Mouse (Mus musculus) liver, postnatal 0 days (tissue): ENCODE data around the gene Sec14l5. TPM values are rescaled to one million over a fixed set of nuclear protein-coding genes. Genes with fewer than 3 reads are reported as not detected.

Source experiments
- ATAC-seq: fragments of 200-750 bp; cut with Nextera tagmentation; 2 replicates; pipeline ENCODE4 v1.8.0; 2017; ENCODE audit warnings: mild to moderate bottlenecking, moderate library complexity
- DNase-seq: peaks from one replicate; pipeline ENCODE4 v3.0.0-alpha.2; 2016
- H3K27ac ChIP-seq: fragments of 300-500 bp; sonication (generic); 2 replicates; pipeline ENCODE4 v1.5.1; 2014; ENCODE audit warnings: antibody characterized with exemption, moderate library complexity, mild to moderate bottlenecking, low read depth
- H3K27me3 ChIP-seq: fragments of 300-500 bp; sonication (generic); 2 replicates; pipeline ENCODE4 v1.6.1; 2014; ENCODE audit warnings: low read length, control low read depth, mixed read lengths; ENCODE audit not compliant: insufficient read depth
- H3K36me3 ChIP-seq: fragments of 300-500 bp; sonication (generic); replicated peaks from 2 replicates; pipeline ENCODE4 v1.6.1; 2014; ENCODE audit warnings: mild to moderate bottlenecking, control low read depth, low read length, moderate library complexity, mixed read lengths; ENCODE audit not compliant: insufficient read depth
- H3K4me1 ChIP-seq: fragments of 300-500 bp; sonication (generic); 2 replicates; pipeline ENCODE4 v1.6.1; 2014; ENCODE audit warnings: antibody characterized with exemption, mild to moderate bottlenecking, control low read depth; ENCODE audit not compliant: insufficient read depth
- H3K4me2 ChIP-seq: fragments of 300-500 bp; sonication (generic); 2 replicates; pipeline ENCODE4 v1.6.1; 2014; ENCODE audit warnings: low read depth, mild to moderate bottlenecking, low read length, moderate library complexity, mixed read lengths
- H3K4me3 ChIP-seq: fragments of 300-500 bp; sonication (generic); 2 replicates; pipeline ENCODE4 v1.5.1; 2014; ENCODE audit warnings: low read depth, low read length
- H3K9ac ChIP-seq: fragments of 300-500 bp; sonication (generic); replicated peaks from 2 replicates; pipeline ENCODE4 v1.6.1; 2014; ENCODE audit warnings: mild to moderate bottlenecking, moderate library complexity
- H3K9me3 ChIP-seq: fragments of 300-500 bp; sonication (generic); 2 replicates; pipeline ENCODE4 v1.6.1; 2016; ENCODE audit warnings: mild to moderate bottlenecking, control low read depth, low read length, mixed read lengths
- CTCF ChIP-seq: sonication (generic); IDR thresholded peaks from 2 replicates; pipeline ENCODE4 v1.5.1; 2016; ENCODE audit warnings: antibody characterized with exemption, low read depth
- EP300 ChIP-seq: IDR thresholded peaks from 2 replicates; pipeline ENCODE4 v1.6.1; 2016; ENCODE audit warnings: antibody characterized with exemption, low read depth, mild to moderate bottlenecking
- WGBS: fragments of 180-500 bp; shearing (Covaris S2); extraction: QIAGEN DNeasy Blood & Tissue Kit; methylation state at CpG from one replicate; pipeline ENCODE4 v1.1.7; 2014; ENCODE audit not compliant: insufficient replicate concordance; 5-methylcytosine and 5-hydroxymethylcytosine counted together
- polyA plus RNA-seq: library from polyadenylated mRNA; unstranded; fragments of >200 nt; fragmentation: Nextera tagmentation; extraction: Ambion mirVana; gene quantifications from 2 replicates; pipeline ENCODE4 v1.2.1, GENCODE M21; 2015

Gene Sec14l5
- polyA plus RNA-seq, 1 experiment from 2014 or later, result 0.04 TPM

GRCm38 (mm10) chr16:5184101-5184500 lies 37.2 kb downstream of the Sec14l5 start:
- ATAC-seq, result peak; percentile 54; the same call in 1 of the 2 replicates
- Histone ChIP-seq H3K9ac (no peak overlapping the region), H3K27me3 (no peaks in the 10 kb centered on the region), H3K4me1 (no peaks in the 10 kb centered on the region), H3K36me3 (no peaks in the 10 kb centered on the region), H3K4me2 (no peak overlapping the region), H3K9me3 (no peaks in the 10 kb centered on the region), H3K27ac (no peak overlapping the region), H3K4me3 (no peak overlapping the region)
- no peak for DNase-seq
- 42% methylated on average over 8 of the region's 8 CpGs for WGBS
- no peak for TF ChIP-seq CTCF
- no peak for TF ChIP-seq EP300

GRCm38 (mm10) chr16:5184956-5185355 lies 38.0 kb downstream of the Sec14l5 start:
- Histone ChIP-seq H3K9me3 (no peaks in the 10 kb centered on the region), H3K4me3 (no peak overlapping the region), H3K4me2 (no peak overlapping the region), H3K36me3 (no peaks in the 10 kb centered on the region), H3K4me1 (no peaks in the 10 kb centered on the region), H3K27me3 (no peaks in the 10 kb centered on the region), H3K27ac (no peak overlapping the region), H3K9ac (no peak overlapping the region)
- 69% methylated on average over 5 of the region's 5 CpGs for WGBS
- TF ChIP-seq CTCF (no peak), EP300 (no peak)
- no peak for DNase-seq
- ATAC-seq, result no peak

- no peak for TF ChIP-seq CTCF
- no peak for TF ChIP-seq EP300
These were observed 38.8 kb downstream of the Sec14l5 start for GRCm38 (mm10) chr16:5185691-5186090.

GRCm38 (mm10) chr16:5186234-5186633 lies 39.3 kb downstream of the Sec14l5 start:
- Histone ChIP-seq H3K4me3 (no peak overlapping the region), H3K4me1 (no peaks in the 10 kb centered on the region), H3K4me2 (no peak overlapping the region), H3K9ac (no peak overlapping the region), H3K27me3 (no peaks in the 10 kb centered on the region), H3K36me3 (no peaks in the 10 kb centered on the region), H3K9me3 (no peaks in the 10 kb centered on the region), H3K27ac (no peak overlapping the region)
- DNase-seq (no peak), ATAC-seq (no peak)
- TF ChIP-seq CTCF, result no peak
- TF ChIP-seq EP300, result no peak
- 61% methylated on average over 7 of the region's 7 CpGs for WGBS

More at GRCm38 (mm10) chr16:5185691-5186090, 38.8 kb downstream of the Sec14l5 start:
- DNase-seq (no peak), ATAC-seq (no peak)
- H3K4me1 ChIP-seq, result no peaks in the 10 kb centered on the region
- WGBS, result 65% methylated on average over 7 of the region's 7 CpGs
- no peaks in the 10 kb centered on the region for H3K36me3 ChIP-seq
- H3K27ac ChIP-seq, result no peak overlapping the region
- H3K9ac ChIP-seq, result no peak overlapping the region
- no peak overlapping the region for H3K4me3 ChIP-seq
- no peak overlapping the region for H3K4me2 ChIP-seq
- H3K27me3 ChIP-seq, result no peaks in the 10 kb centered on the region
- H3K9me3 ChIP-seq, result no peaks in the 10 kb centered on the region

GRCm38 (mm10) chr16:5195080-5195479 lies 48.2 kb downstream of the Sec14l5 start:
- Histone ChIP-seq H3K27me3 (no peaks in the 10 kb centered on the region), H3K4me2 (no peak overlapping the region), H3K36me3 (peaks cover 15% of the 10 kb centered on the region), H3K27ac (no peak overlapping the region), H3K9ac (no peak overlapping the region), H3K4me1 (no peaks in the 10 kb centered on the region), H3K4me3 (no peak overlapping the region), H3K9me3 (no peaks in the 10 kb centered on the region)
- peak; percentile 38; the same call in 1 of the 2 replicates for ATAC-seq
- peak; percentile 65 for DNase-seq
- TF ChIP-seq EP300 (no peak), CTCF (peak; percentile 81)
- 31% methylated on average over 6 of the region's 6 CpGs for WGBS

- no peak for ATAC-seq
- 7% methylated on average over 4 of the region's 4 CpGs for WGBS
- Histone ChIP-seq H3K9ac (peak overlapping the region; percentile 76; the same call in 1 of the 2 replicates), H3K4me1 (peaks cover 9% of the 10 kb centered on the region), H3K4me3 (peak overlapping the region; percentile 91), H3K4me2 (peak overlapping the region; percentile 93), H3K27ac (peak overlapping the region; percentile 52; the same call in 1 of the 2 replicates), H3K27me3 (no peaks in the 10 kb centered on the region), H3K36me3 (peaks cover 15% of the 10 kb centered on the region), H3K9me3 (no peaks in the 10 kb centered on the region)
- TF ChIP-seq CTCF (peak; percentile 75), EP300 (no peak)
- peak; percentile 60 for DNase-seq
These were observed 55.8 kb downstream of the Sec14l5 start for GRCm38 (mm10) chr16:5202681-5203080.

GRCm38 (mm10) chr16:5203200-5203599 lies 56.3 kb downstream of the Sec14l5 start:
- peak; percentile 64 for ATAC-seq
- DNase-seq, result peak; percentile 32
- H3K27ac ChIP-seq, result peak overlapping the region; percentile 52
- no peaks in the 10 kb centered on the region for H3K27me3 ChIP-seq
- peak overlapping the region; percentile 76 for H3K9ac ChIP-seq
- WGBS, result 1% methylated on average over 36 of the region's 36 CpGs
- H3K9me3 ChIP-seq, result no peaks in the 10 kb centered on the region
- H3K36me3 ChIP-seq, result peaks cover 13% of the 10 kb centered on the region
- no peak for TF ChIP-seq CTCF
- TF ChIP-seq EP300, result no peak
- H3K4me3 ChIP-seq, result peak overlapping the region; percentile 91
- peak overlapping the region; percentile 93 for H3K4me2 ChIP-seq
- H3K4me1 ChIP-seq, result peaks cover 9% of the 10 kb centered on the region
